13 mouse cellular contexts compared by ENCODE assay signal in the genomic region with DNA sequence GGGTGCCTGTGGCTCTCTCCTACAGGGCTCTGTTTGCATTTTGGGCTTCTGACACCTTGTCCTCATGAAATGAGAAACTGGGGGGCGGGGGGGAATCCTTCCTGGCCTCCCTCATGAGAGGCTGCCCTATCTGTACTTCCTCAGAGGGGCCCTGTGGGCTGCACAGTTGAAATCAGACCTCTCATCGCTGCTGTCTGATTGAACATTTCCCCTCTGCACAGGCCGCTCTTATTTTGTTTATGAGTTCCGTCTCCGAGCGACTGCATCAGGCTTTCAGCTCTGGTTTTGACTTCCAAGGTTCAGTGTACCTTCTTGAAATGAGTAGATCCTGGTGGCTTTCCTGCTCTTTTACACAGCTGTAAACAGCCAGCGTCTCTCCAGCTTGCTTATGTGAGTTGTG. TPM values are rescaled to one million over a fixed set of nuclear protein-coding genes. Genes with fewer than 3 reads are reported as not detected.
DNase-seq lines count a peak whose midpoint lies in the region; ATAC-seq and TF ChIP-seq lines count a peak whose summit lies in the region.
"Had no signal": no experiment of that assay in that cellular context is flagged by ENCODE, and none has a peak within 500 bp of the region (broad histone marks: within the 10 kb centered on the region; RNA-seq: fewer than 3 reads in every experiment).

No protein-coding gene starts in this region.

- no peaks in the 10 kb centered on the region for H3K9me3 ChIP-seq in lung, embryonic 15.5 days
- H3K9me3 ChIP-seq in limb, embryonic 11.5 days (ENCODE audit: control insufficient read depth, low read length), result no peaks in the 10 kb centered on the region
- H3K9me3 ChIP-seq: forebrain, embryonic 13.5 days had no signal

- DNase-seq in gastrocnemius, adult 2 months, result no peak
- DNase-seq in gastrocnemius, postnatal 4 days (ENCODE audit: low spot score in 2 of 2), result no peak
- DNase-seq in lung, postnatal 10 days, result no peak
- DNase-seq in limb, embryonic 11.5 days (ENCODE audit: low spot score), result peak; percentile 29
- DNase-seq in layer of hippocampus, adult 8-10 months (ENCODE audit: low spot score in 2 of 2), result no peak
- DNase-seq in lung, postnatal 14 days, result no peak
- no peak for DNase-seq in urinary bladder, adult 2 months (ENCODE audit: low spot score)
- DNase-seq: cerebellum, adult 9-10 months; right cerebral cortex, postnatal 4 days; thymus, adult 2 months had no signal

- H3K27ac ChIP-seq in gastrocnemius, adult 2 months, result peak overlapping the region; percentile 51; the same call in 1 of the 2 replicates
- H3K27ac ChIP-seq in lung, embryonic 15.5 days, result peak overlapping the region; percentile 13; the same call in 1 of the 2 replicates
- H3K27ac ChIP-seq in limb, embryonic 11.5 days (replicated peaks; ENCODE audit: low read depth, low read length), result 0 out of 2 replicates have a peak overlapping the region, but pooled peaks have one; percentile 37
- H3K27ac ChIP-seq: forebrain, embryonic 13.5 days; kidney, postnatal 0 days had no signal

- H3K4me2 ChIP-seq in lung, embryonic 15.5 days, result no peak overlapping the region
- no peak overlapping the region for H3K4me2 ChIP-seq in limb, embryonic 11.5 days (ENCODE audit: low read depth, severe bottlenecking)
- H3K4me2 ChIP-seq: forebrain, embryonic 13.5 days had no signal

- no peak overlapping the region for H3K4me3 ChIP-seq in gastrocnemius, adult 2 months
- H3K4me3 ChIP-seq in lung, embryonic 15.5 days, result no peak overlapping the region
- no peak overlapping the region for H3K4me3 ChIP-seq in limb, embryonic 11.5 days (ENCODE audit: low read depth, low read length)
- H3K4me3 ChIP-seq: forebrain, embryonic 13.5 days had no signal

- 28% methylated on average over 7 of the region's 7 CpGs for WGBS in lung, embryonic 15.5 days
- 47% methylated on average over 7 of the region's 7 CpGs for WGBS in limb, embryonic 11.5 days

- ATAC-seq in lung, embryonic 15.5 days (ENCODE audit: borderline replicate concordance, extremely low read depth, low FRiP score, low TSS enrichment), result no peak
- ATAC-seq in limb, embryonic 11.5 days (ENCODE audit: insufficient number of reproducible peaks, low FRiP score, low TSS enrichment, low read depth), result no peak
- ATAC-seq: forebrain, embryonic 13.5 days had no signal

- intact Hi-C loops in gastrocnemius, adult 2 months (cut with DNase I), result no loop called here

- no peak for TF ChIP-seq CTCF in gastrocnemius, adult 2 months (IDR thresholded peaks at IDR 0.05)

- peaks cover 16% of the 10 kb centered on the region; the same call in 1 of the 2 replicates for H3K4me1 ChIP-seq in lung, embryonic 15.5 days
- peaks cover 12% of the 10 kb centered on the region for H3K4me1 ChIP-seq in limb, embryonic 11.5 days (ENCODE audit: control insufficient read depth, insufficient read depth, low read length)

- no peak overlapping the region for H3K9ac ChIP-seq in lung, embryonic 15.5 days
- no peak overlapping the region for H3K9ac ChIP-seq in limb, embryonic 11.5 days (ENCODE audit: low read length)
- H3K9ac ChIP-seq: forebrain, embryonic 13.5 days had no signal

- no peaks in the 10 kb centered on the region for H3K36me3 ChIP-seq in lung, embryonic 15.5 days
- no peaks in the 10 kb centered on the region for H3K36me3 ChIP-seq in limb, embryonic 11.5 days (ENCODE audit: control insufficient read depth, insufficient read depth, low read length)

- H3K27me3 ChIP-seq in lung, embryonic 15.5 days, result no peaks in the 10 kb centered on the region
- H3K27me3 ChIP-seq in limb, embryonic 11.5 days (ENCODE audit: control insufficient read depth, insufficient read depth, low read length), result no peaks in the 10 kb centered on the region
- H3K27me3 ChIP-seq: forebrain, embryonic 13.5 days had no signal

RNA-seq across cellular contexts. Expression of a gene that starts 40.4 kb away (rescaled TPM):
- total RNA-seq in gastrocnemius, adult 2 months (2021), result 1 to 10 TPM; 4.9 to 5.2 TPM
- total RNA-seq in gastrocnemius, postnatal 4 days (2021), result 10 to 100 TPM; 23.9 to 29.4 TPM
- 14.7 and 16.2 TPM in 2 replicates for polyA plus RNA-seq in lung, embryonic 15.5 days (2015; fragmentation: Nextera tagmentation; extraction: Ambion mirVana)
- polyA plus RNA-seq in limb, embryonic 11.5 days (2014; fragmentation: Nextera tagmentation; extraction: Ambion mirVana), result 3.8 and 4.1 TPM in 2 replicates
- 10 to 100 TPM in 2 of 4 experiments, 1 to 10 TPM in 2; 8.3 to 11.7 (median 10.1) TPM for total RNA-seq in layer of hippocampus, adult 8-10 months (2022)
- 33.1 and 40.3 TPM in 2 replicates for polyA plus RNA-seq in urinary bladder, adult 2 months (2012; rRNA removed)
